Mouse (Mus musculus) testis, postnatal 14 days (tissue): ENCODE results near the gene Mlst8.
A peak's percentile ranks its signal among the peaks of the same experiment; 100 is the strongest.
"Not testable (repeated sequence)": the region's sequence is repeated elsewhere in the genome, so short reads cannot be mapped to it uniquely, and the experiment has no call there.

ENCODE experiments used
- DNase-seq: peaks from one replicate; pipeline ENCODE4 v3.0.0; 2021; ENCODE audit warnings: low spot score

The Mlst8 gene

DNA sequence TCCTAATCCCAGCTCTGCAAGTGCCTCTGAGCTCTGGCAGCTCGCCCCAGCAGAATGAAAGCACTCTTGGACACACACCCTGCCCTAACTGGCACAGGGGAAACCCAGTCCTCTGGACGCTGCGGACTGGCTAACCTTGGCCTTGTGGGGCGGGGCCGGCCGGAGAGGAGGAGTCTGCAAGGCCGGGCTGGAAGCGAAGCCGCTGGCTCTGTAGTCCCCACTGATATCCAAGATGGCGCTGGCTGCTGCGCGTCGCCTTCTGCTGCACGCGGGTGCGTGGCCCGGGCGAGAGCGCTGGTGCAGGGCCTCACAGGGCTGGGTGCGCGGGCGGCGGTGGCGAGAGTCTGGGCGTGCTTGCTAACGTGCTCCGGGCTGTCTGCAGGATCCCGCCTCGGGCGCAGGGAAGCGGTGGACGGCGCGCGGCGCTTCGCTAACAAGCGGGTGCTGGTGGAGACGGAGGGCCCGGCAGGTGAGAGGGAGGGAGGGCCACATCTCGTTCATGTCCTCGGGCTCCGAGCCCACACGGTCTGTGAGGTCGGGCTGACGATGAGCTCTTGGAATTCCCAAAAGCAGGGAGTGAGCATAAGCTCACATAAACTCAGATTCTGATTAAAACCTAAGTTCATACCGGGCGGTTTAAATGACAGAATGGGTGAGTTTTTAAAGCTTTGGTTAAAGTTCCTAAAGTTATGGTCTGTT, 52.3 kb downstream of the Mlst8 start, which contains the start of gene Eci1:
TSS of gene Eci1 (plus strand) at position 171 of the 699 bp plus-strand sequence.
- peak; percentile 95 for DNase-seq

DNA sequence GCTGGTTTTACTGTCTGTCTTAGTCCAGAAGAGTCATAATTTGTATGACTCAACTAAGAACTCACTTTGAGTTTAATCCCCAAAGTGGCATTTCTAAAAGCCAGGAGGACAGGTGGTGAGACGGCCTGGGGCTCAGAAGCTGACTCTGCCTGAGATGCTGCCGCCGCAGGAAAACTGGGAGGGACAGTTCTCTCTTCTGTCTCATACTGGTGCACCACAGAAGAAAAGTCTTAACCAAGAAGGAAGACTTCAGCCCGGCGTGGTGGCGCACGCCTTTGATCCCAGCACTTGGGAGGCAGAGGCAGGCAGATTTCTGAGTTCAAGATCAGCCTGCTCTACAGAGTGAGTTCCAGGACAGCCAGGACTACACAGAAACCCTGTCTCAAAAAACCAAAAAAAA, 53.0 kb downstream of the Mlst8 start:
- no peak for DNase-seq

DNA sequence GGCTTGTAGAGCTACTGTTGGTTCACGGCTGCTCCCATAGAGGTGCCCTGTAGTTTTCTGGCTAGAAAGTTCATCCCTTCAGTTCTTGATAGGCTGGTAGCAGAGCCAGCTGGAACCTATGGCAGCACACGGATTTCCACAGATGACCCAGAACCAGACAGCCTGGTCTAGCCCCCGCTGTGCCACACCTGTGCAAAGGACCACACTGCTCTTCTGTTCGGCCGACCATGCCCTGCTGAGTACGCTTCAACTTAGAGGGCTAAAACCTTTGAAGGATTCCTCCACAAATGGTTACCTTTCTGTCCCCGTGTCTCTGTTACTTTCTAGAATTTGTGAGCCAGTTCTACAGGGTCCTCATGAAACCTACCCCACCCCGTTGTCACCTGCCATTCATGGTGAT, 53.6 kb downstream of the Mlst8 start:
- DNase-seq, result not testable (repeated sequence)

DNA sequence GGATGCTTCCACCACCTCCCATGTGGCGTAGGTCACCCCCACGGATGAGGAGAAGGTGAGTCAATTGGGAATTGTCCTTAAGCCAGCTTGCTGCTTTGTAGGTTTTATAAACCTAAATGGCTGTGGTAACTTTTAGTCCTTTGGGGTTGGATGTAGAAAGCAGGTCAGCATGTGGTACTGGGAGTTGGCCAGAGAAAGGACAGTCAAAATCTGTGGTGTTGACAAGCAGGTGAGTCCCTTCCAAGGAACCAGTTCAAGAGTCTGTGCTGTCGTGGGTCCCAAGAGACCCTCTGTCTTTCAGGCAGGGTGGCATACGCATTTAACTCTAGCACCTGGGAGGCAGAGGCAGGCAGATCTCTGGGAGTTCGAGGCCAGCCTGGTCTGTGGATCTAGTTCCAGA, 54.4 kb downstream of the Mlst8 start:
- no peak for DNase-seq
